Mouse (Mus musculus): ENCODE data around the gene Daam1.

- TF ChIP-seq POLR2A (IDR thresholded peaks at IDR 0.05; ENCODE audit: borderline replicate concordance, control insufficient read depth, low read depth, low read length) (no peak), CTCF (IDR thresholded peaks at IDR 0.05; ENCODE audit: control insufficient read depth, insufficient read depth, low read length) (no peak)
Measured at GRCm38 (mm10) chr12:71796517-71796916, 34.4 kb upstream of the Daam1 start.

All from bone marrow, adult 2 months (tissue).